Mouse (Mus musculus): Measurements from ENCODE around the gene Lrrc27.

Gene Lrrc27

DNA sequence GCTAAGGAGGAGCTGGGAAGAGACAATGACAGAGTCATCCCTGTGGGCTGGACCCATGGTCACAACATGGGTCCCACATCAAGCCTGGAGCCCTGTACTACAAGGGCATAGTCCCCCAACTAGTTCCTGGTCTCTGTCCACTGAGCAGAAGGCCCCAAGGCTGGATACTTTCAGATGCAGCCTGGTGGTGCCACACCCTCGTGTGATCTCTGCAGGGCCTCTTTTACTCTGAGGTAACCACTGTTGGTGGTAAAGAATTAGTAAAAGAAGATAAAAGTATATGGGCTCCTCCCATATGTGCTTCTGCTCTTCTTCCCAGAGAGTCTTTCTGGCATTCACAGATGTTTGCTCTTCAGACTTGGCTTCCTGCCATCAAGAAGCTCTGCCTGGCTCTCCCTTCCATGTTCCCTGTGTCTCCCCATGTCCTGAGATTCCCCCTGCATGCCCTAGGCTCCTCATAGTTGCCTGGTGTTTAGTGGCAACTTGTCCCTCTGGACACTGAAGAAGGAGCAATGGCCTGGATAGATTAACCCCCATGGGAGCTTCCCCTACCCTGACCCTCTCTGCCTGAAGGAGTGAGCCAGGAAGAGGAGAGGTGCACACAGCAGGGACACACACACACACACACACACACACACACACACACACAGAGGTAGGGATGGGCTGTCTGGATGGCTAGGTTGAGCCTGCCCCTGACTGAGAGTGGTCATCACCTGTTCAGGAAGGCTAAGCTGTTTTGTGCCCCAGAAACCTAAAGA is 60.0 kb downstream of the Lrrc27 start:
- DNase-seq (ENCODE audit: low spot score in 2 of 2): peak in 1 of 2 experiments; percentile 39

GRCm38 (mm10) chr7:139273397-139273719 is 60.6 kb downstream of the Lrrc27 start:
- DNase-seq (ENCODE audit: low spot score in 2 of 2): no peak

DNA sequence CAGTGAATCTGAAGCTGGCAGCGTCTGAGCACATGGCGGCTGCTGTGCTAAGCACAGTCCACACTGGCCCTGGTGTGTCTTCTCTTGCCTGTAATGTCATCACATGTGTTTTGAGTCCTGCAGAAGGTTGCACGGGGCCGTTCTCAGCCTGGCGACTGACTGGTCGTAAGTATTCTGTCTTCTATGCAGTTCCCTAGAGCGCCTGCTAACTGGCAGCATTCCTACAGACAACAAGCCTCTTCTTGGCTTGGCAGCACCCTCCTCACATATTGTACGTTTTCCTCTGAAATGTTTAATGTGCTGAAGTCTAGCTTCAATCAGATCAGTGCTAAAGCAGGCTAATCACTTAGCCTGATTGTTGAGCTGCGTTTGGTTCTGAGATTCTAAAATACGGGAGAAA is 62.8 kb downstream of the Lrrc27 start:
- peak; percentile 34 to 47 for DNase-seq (ENCODE audit: low spot score in 2 of 2)

GRCm38 (mm10) chr7:139276150-139276549 is 63.4 kb downstream of the Lrrc27 start:
- no peak for DNase-seq (ENCODE audit: low spot score in 2 of 2)

GRCm38 (mm10) chr7:139277536-139277935 is 64.7 kb downstream of the Lrrc27 start:
- DNase-seq (ENCODE audit: low spot score in 2 of 2): no peak

DNA sequence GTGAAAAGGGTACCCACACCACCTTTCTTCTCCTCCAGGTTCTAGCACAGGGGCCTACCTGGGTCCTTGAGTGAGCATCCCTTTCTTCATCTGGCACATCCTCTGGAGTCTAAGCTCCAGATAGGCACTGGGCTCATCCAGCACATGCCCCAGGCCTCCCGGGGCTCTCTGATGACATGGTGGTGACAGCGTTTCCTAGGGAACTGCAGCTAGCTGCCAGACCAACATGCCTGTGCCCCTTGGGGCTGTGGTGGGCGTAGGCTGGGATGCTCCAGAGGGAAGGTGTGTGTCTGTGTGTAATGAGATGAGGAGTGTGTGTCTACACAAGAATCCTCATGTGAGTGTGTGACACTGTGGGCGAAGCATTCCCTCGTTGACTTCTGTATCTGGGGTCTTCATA is 66.8 kb downstream of the Lrrc27 start:
- DNase-seq (ENCODE audit: low spot score in 2 of 2): no peak

GRCm38 (mm10) chr7:139280044-139280443 is 67.3 kb downstream of the Lrrc27 start:
- no peak for DNase-seq (ENCODE audit: low spot score in 2 of 2)

GRCm38 (mm10) chr7:139281195-139281594 is 68.4 kb downstream of the Lrrc27 start:
- no peak for DNase-seq (ENCODE audit: low spot score in 2 of 2)

- no peak for DNase-seq (ENCODE audit: low spot score in 2 of 2)
These were observed 69.2 kb downstream of the Lrrc27 start for GRCm38 (mm10) chr7:139282037-139282436.

DNA sequence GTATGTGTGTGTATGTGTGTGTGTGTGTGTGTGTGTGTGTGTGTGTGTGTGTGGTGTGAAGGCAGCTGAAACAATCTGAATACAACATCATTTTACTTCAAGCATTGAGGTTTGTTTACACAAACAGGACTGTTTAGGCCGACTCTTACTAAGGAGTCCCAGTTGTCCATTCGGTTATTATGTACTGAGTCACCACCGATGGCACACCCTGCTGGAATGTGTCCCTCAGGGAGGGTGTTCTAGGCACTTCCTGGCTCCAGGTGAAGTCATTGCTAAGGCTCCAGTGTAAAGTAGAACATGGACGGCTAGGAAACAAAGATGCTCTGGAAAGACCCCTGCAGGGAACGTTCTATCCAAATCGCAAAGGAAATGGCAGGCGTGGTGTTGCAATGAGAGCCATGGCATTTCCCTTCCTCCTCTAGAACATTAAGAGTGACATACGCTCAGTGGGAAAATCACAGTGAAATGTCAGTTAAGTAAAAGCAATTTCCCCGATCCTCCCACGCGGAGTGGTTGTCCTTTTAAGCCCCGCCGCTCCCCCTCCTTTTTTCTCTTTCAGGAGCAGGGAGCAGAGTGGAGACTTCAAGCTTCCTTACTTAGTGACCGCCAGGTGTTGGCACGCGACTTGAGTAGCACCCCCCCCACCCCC is 72.6 kb downstream of the Lrrc27 start:
- DNase-seq (ENCODE audit: low spot score in 2 of 2): no peak

DNA sequence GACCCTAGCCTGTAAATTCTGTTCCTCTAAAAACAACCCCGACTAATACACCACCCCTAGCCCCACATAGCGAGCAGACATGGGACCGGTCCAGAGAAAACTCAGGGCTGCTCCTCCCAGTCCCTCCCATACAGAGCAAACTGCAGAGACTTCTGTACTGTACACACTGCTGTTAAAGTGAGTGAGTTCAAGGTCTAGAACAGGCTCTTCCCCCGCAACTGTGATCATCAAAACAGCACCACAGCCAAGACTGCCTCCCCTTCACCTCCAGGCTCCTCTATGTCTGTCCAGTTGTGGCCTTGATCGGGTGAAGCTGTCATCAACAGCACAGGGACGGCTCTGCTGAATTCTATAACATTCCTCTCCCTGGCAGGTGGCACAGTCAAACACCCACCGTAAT is 75.8 kb downstream of the Lrrc27 start:
- DNase-seq (ENCODE audit: low spot score in 2 of 2): no peak

All from right cerebral cortex, adult 2 months (tissue).